Mouse (Mus musculus): ENCODE results near the gene Specc1. TPM values are rescaled to one million over a fixed set of nuclear protein-coding genes. Genes with fewer than 3 reads are reported as not detected.
A peak's percentile ranks its signal among the peaks of the same experiment; 100 is the strongest.

Gene Specc1
- polyA plus RNA-seq, 1 experiment from 2014 or later: 15.7 TPM

DNA sequence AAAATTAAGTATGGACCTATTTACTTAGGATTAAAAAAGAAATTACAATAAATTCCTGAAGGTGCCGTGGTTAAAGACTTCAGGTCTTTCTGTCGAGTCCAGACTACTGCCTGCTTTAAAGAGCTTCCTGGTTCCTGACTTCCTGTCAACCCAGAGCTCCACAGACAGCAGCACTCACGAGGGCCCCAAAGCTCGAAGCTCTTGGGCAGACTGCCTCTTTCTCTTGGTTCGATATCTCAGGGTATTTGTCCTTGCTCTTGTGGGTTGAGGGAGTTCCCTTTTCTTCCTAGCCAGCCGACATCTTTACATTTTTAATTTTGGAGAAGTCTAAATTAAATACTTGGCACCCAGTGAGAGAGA is 48.3 kb downstream of the Specc1 start:
- no peak overlapping the region for H3K9ac ChIP-seq

DNA sequence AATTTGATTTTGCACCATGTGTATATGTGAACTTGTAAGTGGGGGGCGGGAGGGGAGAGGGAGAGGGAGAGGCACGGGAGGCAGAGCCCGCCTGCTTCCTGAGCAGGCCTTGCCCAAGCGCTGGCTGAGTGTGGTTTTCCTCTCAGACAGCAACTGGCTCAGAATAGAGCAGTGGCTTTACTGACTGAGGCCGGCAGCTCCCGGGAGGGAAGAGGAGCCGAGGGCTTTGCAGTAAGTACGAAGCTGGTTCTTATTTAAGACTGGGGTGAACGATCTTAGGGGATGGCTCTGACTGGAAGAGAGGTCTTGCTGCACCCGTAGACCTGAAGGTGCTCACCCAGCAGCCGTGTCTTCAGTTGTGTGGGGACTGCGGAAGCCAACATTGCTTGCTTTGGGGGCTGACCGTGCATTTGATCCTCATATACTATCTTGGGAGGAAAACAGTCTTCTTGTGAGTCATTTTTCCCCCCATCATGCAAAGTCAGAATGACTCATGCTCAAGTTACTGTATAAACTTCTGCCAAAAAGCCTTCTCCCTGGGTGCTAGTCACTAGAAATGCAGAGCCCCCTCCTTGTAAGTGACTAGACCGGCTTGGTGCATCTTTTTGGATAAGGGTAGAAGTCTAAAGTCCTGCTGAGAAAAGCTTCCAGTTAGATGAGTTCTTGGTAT is 48.8 kb downstream of the Specc1 start:
- H3K4me2 ChIP-seq: no peak overlapping the region
- WGBS: 59% methylated on average over 14 of the region's 14 CpGs
- ATAC-seq (ENCODE audit: low FRiP score): no peak
- peaks cover 4% of the 10 kb centered on the region for H3K4me1 ChIP-seq
- no peak overlapping the region for H3K27ac ChIP-seq
- H3K9me3 ChIP-seq: no peaks in the 10 kb centered on the region
- H3K27me3 ChIP-seq: no peaks in the 10 kb centered on the region
- H3K36me3 ChIP-seq (replicated peaks): no peaks in the 10 kb centered on the region
- H3K9ac ChIP-seq: no peak overlapping the region
- H3K4me3 ChIP-seq (replicated peaks): no peak overlapping the region

More for the DNA sequence above, 48.3 kb downstream of the Specc1 start:
- ATAC-seq (ENCODE audit: low FRiP score): no peak
- no peak overlapping the region for H3K4me2 ChIP-seq
- 64% methylated on average over 6 of the region's 6 CpGs for WGBS
- no peak overlapping the region for H3K4me3 ChIP-seq (replicated peaks)
- H3K9me3 ChIP-seq: no peaks in the 10 kb centered on the region
- H3K27ac ChIP-seq: no peak overlapping the region
- no peaks in the 10 kb centered on the region for H3K27me3 ChIP-seq
- peaks cover 4% of the 10 kb centered on the region for H3K4me1 ChIP-seq
- H3K36me3 ChIP-seq (replicated peaks): no peaks in the 10 kb centered on the region

DNA sequence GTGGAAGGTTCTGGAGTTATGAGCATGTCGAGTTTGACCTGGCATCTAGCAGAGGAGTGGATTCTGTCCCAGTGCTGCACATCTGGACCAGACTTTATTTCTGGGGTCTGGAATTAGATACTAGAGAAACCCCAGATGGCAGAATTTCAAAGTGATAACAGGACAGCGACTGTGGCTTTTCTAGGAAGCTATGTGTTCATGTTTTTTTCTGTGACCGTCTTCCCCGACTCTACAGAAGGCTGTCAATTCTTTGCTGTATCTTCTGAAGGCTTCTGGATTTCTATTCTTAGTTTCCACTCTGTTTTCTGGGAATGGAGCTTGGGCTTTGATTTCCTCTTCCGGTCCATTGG is 49.3 kb downstream of the Specc1 start:
- WGBS: 73% methylated on average over 5 of the region's 5 CpGs
- H3K27me3 ChIP-seq: no peaks in the 10 kb centered on the region
- no peak overlapping the region for H3K27ac ChIP-seq
- no peaks in the 10 kb centered on the region for H3K9me3 ChIP-seq
- no peak overlapping the region for H3K9ac ChIP-seq
- no peak overlapping the region for H3K4me3 ChIP-seq (replicated peaks)
- H3K4me2 ChIP-seq: no peak overlapping the region
- H3K4me1 ChIP-seq: peaks cover 4% of the 10 kb centered on the region
- H3K36me3 ChIP-seq (replicated peaks): no peaks in the 10 kb centered on the region
- no peak for ATAC-seq (ENCODE audit: low FRiP score)

DNA sequence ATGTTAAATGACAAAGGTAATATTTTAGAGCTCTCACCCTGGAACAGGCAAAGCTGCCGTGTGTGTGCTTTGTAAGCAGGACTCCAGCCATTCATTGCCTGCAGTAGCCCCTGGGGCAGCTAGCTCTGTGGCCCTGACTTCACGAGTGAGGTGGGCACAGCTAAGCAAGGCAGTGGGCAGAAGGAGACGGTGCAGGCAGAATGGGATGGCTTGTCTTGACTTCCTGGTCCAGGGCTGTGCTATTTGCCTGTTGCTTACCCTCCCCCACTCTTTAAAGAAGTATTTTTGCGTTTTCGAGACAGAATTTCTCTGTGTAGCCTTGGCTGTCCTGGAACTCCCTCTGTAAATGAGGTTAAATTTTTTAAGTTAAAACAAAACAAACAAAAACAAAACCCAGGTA is 50.1 kb downstream of the Specc1 start:
- H3K27me3 ChIP-seq: no peaks in the 10 kb centered on the region
- no peak overlapping the region for H3K4me2 ChIP-seq
- H3K9ac ChIP-seq: no peak overlapping the region
- ATAC-seq (ENCODE audit: low FRiP score): no peak
- peaks cover 4% of the 10 kb centered on the region for H3K4me1 ChIP-seq
- H3K36me3 ChIP-seq (replicated peaks): no peaks in the 10 kb centered on the region
- 66% methylated on average over 5 of the region's 5 CpGs for WGBS
- H3K27ac ChIP-seq: no peak overlapping the region
- no peak overlapping the region for H3K4me3 ChIP-seq (replicated peaks)
- H3K9me3 ChIP-seq: no peaks in the 10 kb centered on the region

DNA sequence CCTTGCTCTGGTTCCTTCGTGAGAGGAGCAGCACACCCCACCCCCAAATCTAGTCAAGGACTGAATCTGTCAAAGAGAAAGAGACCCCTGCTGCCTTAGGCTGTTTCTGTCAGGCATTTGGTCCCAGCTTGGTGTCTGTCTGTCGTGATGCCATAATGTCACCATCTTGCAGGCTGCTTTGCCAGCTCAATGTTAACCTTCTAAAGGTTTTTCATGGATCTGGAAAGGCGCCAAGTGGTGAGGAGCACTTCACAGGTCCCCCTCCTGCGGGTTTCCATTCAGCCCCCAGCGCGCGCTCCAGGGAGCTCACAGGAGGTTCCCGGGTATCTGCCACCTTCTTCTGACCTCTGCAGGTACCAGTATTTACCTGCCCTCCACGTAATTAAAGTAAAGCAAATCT is 51.4 kb downstream of the Specc1 start:
- ATAC-seq (ENCODE audit: low FRiP score): no peak
- Histone ChIP-seq H3K27ac (no peak overlapping the region), H3K36me3 (replicated peaks) (no peaks in the 10 kb centered on the region), H3K4me3 (replicated peaks) (no peak overlapping the region), H3K27me3 (no peaks in the 10 kb centered on the region), H3K9ac (no peak overlapping the region), H3K4me2 (no peak overlapping the region), H3K4me1 (peaks cover 4% of the 10 kb centered on the region), H3K9me3 (no peaks in the 10 kb centered on the region)
- WGBS: 46% methylated on average over 9 of the region's 9 CpGs

DNA sequence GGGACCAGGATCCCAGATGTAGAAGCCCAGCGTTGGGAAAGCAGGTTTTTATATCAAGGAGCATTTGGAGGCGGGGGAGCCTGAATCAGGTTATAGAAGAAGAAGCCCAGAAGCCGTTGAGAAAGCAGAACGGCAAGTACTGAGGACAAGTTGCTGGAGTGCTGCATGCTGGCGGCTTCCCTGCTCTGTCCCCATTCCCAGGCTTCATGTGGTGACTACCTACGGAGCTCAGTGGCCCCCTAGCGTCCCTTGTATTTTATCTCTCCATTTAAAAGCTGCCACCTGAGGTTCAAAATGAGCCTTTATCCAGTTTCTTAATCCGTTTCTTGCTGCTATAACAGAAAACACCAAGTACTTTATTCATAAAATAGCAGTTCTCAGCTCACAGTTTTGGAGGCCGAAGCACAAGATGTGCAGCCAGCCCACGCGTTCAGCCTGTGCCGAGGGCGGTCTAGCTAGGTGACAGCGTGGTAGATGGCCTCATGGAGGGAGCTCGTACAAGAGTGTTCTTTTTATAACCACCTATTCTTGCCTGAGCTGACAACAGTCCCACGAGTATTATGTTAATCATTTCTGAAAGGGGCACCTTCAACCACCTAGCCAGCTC is 54.2 kb downstream of the Specc1 start:
- no peak for ATAC-seq (ENCODE audit: low FRiP score)
- Histone ChIP-seq H3K36me3 (replicated peaks) (no peaks in the 10 kb centered on the region), H3K9me3 (no peaks in the 10 kb centered on the region), H3K4me1 (peaks cover 14% of the 10 kb centered on the region), H3K9ac (no peak overlapping the region), H3K4me2 (no peak overlapping the region), H3K27me3 (0 out of 2 replicates have a peak, but pooled peaks cover 3% of the 10 kb centered on the region), H3K27ac (no peak overlapping the region), H3K4me3 (replicated peaks) (no peak overlapping the region)
- WGBS: 72% methylated on average over 16 of the region's 16 CpGs

DNA sequence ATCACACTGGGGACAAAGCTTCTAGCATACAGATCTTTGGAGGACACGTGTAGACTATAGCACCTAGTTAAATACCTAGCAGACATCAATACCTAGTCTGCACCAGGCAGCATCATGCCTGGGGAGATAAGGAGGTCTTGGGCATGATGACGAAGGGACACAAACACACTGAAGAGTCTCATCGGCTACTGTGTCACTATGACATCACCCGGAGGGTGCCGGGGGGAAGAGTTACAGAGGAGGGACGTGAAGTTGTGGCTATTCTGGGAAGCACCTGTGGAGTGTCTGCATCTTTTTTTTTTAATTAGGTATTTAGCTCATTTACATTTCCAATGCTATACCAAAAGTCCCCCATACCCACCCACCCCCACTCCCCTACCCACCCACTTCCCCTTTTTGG is 55.5 kb downstream of the Specc1 start:
- no peaks in the 10 kb centered on the region for H3K36me3 ChIP-seq (replicated peaks)
- no peak for ATAC-seq (ENCODE audit: low FRiP score)
- H3K4me3 ChIP-seq (replicated peaks): no peak overlapping the region
- no peak overlapping the region for H3K4me2 ChIP-seq
- H3K9ac ChIP-seq: no peak overlapping the region
- no peak overlapping the region for H3K27ac ChIP-seq
- 0 out of 2 replicates have a peak, but pooled peaks cover 4% of the 10 kb centered on the region for H3K27me3 ChIP-seq
- peaks cover 14% of the 10 kb centered on the region for H3K4me1 ChIP-seq
- no peaks in the 10 kb centered on the region for H3K9me3 ChIP-seq
- 93% methylated on average over 6 of the region's 6 CpGs for WGBS

DNA sequence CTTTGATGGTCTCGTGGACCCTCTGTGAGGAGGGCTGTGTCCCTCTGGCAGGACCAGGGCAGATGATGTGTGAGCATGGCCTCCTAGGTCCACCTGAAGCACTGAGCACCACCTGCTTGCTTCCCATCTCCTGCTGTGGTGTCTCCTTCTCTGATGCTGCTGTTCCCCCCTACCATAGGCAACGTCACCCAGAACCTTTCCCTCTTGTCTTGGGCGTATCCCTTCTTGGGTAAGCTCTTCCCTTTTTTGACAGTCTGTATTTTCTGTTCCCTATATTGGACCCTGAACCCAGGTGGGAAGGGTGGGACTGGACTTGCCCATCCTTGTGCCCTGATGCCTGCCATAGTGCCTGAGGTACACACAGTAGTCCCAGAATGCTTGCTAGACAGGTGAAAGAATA is 56.9 kb downstream of the Specc1 start:
- 87% methylated on average over 3 of the region's 3 CpGs for WGBS
- Histone ChIP-seq H3K9me3 (no peaks in the 10 kb centered on the region), H3K27me3 (0 out of 2 replicates have a peak, but pooled peaks cover 4% of the 10 kb centered on the region), H3K4me3 (replicated peaks) (no peak overlapping the region), H3K9ac (no peak overlapping the region), H3K27ac (no peak overlapping the region), H3K36me3 (replicated peaks) (no peaks in the 10 kb centered on the region), H3K4me1 (peaks cover 10% of the 10 kb centered on the region), H3K4me2 (no peak overlapping the region)
- no peak for ATAC-seq (ENCODE audit: low FRiP score)

DNA sequence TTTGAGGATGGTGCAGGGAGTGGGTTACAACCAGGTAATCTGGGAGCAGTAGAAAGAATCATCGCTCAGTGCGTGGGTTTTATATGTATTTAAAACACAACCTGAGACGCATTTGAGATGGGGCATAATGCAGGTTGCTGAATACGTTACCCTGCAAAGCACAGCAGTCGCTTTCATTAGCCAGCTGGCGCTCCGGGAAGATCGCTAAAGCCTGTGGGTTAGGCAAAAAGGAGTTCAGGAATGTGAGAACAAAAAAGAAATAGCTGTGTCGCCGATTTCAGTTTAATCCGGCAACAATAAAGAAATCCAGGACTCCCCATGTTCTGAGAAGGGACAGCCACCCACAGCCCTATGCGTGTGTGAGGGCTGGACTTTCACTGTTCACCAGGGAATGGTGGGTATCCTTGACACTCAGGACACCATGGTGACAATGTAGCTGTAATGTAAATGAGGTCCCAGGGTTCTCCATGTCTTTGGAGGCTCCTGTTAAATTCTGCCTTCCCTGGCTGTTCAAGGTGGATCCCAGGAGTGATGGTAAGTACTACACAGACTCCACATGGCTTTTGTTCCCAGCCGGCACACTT is 58.6 kb downstream of the Specc1 start:
- WGBS: 12% methylated on average over 13 of the region's 13 CpGs
- Histone ChIP-seq H3K27me3 (0 out of 2 replicates have a peak, but pooled peaks cover 4% of the 10 kb centered on the region), H3K4me1 (peaks cover 10% of the 10 kb centered on the region), H3K27ac (no peak overlapping the region), H3K9ac (peak overlapping the region; percentile 8; the same call in 1 of the 2 replicates), H3K4me3 (replicated peaks) (no peak overlapping the region), H3K36me3 (replicated peaks) (no peaks in the 10 kb centered on the region), H3K4me2 (peak overlapping the region; percentile 22; the same call in 1 of the 2 replicates), H3K9me3 (no peaks in the 10 kb centered on the region)
- ATAC-seq (ENCODE audit: low FRiP score): no peak

DNA sequence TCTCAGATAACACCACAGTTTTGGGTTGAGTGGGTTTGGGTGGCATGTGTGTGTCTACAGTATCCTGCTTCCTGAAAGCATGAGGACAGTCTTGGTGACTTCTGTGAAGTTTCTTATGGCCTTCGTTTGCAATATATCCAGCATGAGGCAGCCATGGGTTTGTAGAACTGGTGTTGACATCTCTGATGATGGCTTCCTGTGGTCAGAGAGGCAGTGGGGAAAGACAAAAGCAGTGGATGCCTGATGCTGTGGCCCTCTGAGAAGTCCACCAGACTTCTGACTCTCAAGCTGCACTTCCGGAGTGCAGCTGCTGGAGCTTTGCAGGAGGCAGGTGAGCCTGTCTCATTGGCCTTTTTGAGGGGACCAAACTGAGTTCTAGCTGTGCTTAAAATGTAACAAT is 60.4 kb downstream of the Specc1 start:
- H3K36me3 ChIP-seq (replicated peaks): no peaks in the 10 kb centered on the region
- no peak overlapping the region for H3K4me3 ChIP-seq (replicated peaks)
- H3K27ac ChIP-seq: no peak overlapping the region
- no peak overlapping the region for H3K4me2 ChIP-seq
- 0 out of 2 replicates have a peak, but pooled peaks cover 4% of the 10 kb centered on the region for H3K27me3 ChIP-seq
- ATAC-seq (ENCODE audit: low FRiP score): no peak
- H3K9ac ChIP-seq: no peak overlapping the region
- H3K9me3 ChIP-seq: no peaks in the 10 kb centered on the region
- WGBS: 83% methylated on average over 2 of the region's 2 CpGs
- peaks cover 10% of the 10 kb centered on the region for H3K4me1 ChIP-seq

DNA sequence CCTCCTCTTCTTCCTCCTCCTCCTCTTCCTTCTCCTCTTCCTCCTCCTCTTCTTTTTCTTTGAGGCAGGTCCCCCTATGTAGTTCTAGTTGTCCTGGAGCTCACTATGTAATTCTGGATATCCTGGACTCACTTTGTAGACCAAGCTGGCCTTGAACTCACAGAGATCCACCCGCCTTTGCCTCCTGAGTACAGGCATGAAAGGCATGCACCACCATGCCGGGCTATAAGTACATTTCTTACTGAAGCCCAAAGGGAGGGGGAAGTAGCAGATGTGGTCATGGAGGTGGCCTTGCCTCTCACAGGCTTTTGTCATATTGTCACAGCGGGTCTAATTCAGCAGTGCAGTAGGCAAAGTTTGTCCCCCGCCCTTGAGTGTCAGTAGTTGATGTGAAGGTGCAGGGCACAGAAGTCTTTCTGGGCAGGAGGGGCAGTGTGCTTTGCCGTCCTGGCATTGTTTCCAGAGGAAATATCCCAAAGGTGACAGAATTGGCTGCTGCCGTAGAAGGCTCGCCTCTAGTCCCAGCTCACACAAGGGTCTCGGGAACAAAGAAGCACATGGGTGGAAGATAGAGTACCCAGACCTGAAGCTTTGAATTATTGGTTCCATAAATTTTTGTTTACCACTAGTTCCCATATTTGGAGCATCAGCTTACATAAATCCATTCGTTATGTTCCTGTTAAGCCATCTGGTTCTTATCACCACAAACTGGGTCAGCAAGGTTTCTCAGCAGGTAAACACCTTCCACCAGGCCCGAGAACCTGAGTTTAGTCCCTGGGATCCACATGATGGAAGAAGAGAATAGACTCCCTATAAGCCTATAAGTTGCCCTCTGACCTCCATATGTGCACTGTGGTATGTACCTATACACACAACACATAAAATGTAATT is 62.0 kb downstream of the Specc1 start:
- 81% methylated on average over 10 of the region's 10 CpGs for WGBS
- Histone ChIP-seq H3K4me1 (peaks cover 10% of the 10 kb centered on the region), H3K4me3 (replicated peaks) (no peak overlapping the region), H3K27me3 (0 out of 2 replicates have a peak, but pooled peaks cover 4% of the 10 kb centered on the region), H3K4me2 (no peak overlapping the region), H3K27ac (no peak overlapping the region), H3K9ac (no peak overlapping the region), H3K36me3 (replicated peaks) (no peaks in the 10 kb centered on the region), H3K9me3 (no peaks in the 10 kb centered on the region)
- no peak for ATAC-seq (ENCODE audit: low FRiP score)

DNA sequence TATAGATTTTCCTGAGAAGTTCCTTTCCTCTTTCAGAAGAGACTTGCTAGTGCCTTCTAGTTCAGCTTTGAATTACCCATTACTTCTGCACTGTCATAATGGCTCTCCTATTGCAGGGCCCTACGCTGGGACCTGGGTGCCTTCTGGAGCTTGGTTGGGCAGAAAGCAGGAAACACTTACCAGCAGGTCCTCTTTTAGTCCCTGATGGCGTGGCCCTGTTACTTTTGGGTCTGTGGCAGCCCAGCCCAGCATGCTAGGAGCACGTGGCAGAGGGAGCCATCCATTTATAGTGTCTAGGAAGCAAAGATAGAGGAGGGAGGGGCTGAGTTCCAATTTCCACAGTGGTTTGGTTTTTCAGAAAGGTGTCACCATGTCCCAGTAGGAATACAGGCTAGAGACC is 63.3 kb downstream of the Specc1 start:
- Histone ChIP-seq H3K36me3 (replicated peaks) (no peaks in the 10 kb centered on the region), H3K4me3 (replicated peaks) (no peak overlapping the region), H3K4me2 (no peak overlapping the region), H3K4me1 (peaks cover 16% of the 10 kb centered on the region), H3K9ac (no peak overlapping the region), H3K9me3 (no peaks in the 10 kb centered on the region), H3K27me3 (0 out of 2 replicates have a peak, but pooled peaks cover 4% of the 10 kb centered on the region), H3K27ac (no peak overlapping the region)
- ATAC-seq (ENCODE audit: low FRiP score): no peak
- WGBS: 72% methylated on average over 3 of the region's 3 CpGs
